Mouse (Mus musculus) left cerebral cortex, adult 11 months (tissue): Measurements from ENCODE around the gene Eps8.
"Not testable (repeated sequence)": the region's sequence is repeated elsewhere in the genome, so short reads cannot be mapped to it uniquely, and the experiment has no call there.

Experiments used
- DNase-seq: peaks from one replicate; pipeline ENCODE4 v3.0.0; 2022; ENCODE audit warnings: low spot score

The Eps8 gene

GRCm38 (mm10) chr6:137514872-137515271 lies 139.8 kb downstream of the Eps8 start:
- no peak for DNase-seq

- no peak for DNase-seq
Observed at GRCm38 (mm10) chr6:137512753-137513152, 141.9 kb downstream of the Eps8 start.

- no peak for DNase-seq
Observed at GRCm38 (mm10) chr6:137509341-137510045, 145.2 kb downstream of the Eps8 start.

- no peak for DNase-seq
Observed at GRCm38 (mm10) chr6:137508936-137509335, 145.7 kb downstream of the Eps8 start.

- DNase-seq: no peak
Observed at GRCm38 (mm10) chr6:137506563-137506962, 148.1 kb downstream of the Eps8 start.

GRCm38 (mm10) chr6:137505555-137506227 lies 149.0 kb downstream of the Eps8 start:
- no peak for DNase-seq

GRCm38 (mm10) chr6:137504052-137504451 lies 150.6 kb downstream of the Eps8 start:
- DNase-seq: no peak

GRCm38 (mm10) chr6:137503462-137503861 lies 151.2 kb downstream of the Eps8 start:
- DNase-seq: no peak

GRCm38 (mm10) chr6:137503009-137503408 lies 151.7 kb downstream of the Eps8 start:
- DNase-seq: no peak

GRCm38 (mm10) chr6:137498781-137499180 lies 155.9 kb downstream of the Eps8 start:
- no peak for DNase-seq

GRCm38 (mm10) chr6:137497208-137497835 lies 157.4 kb downstream of the Eps8 start:
- no peak for DNase-seq

GRCm38 (mm10) chr6:137496562-137496961 lies 158.1 kb downstream of the Eps8 start:
- no peak for DNase-seq

- DNase-seq: no peak
Observed at GRCm38 (mm10) chr6:137495233-137495632, 159.4 kb downstream of the Eps8 start.

GRCm38 (mm10) chr6:137494801-137495200 lies 159.9 kb downstream of the Eps8 start:
- DNase-seq: no peak

- DNase-seq: no peak
Observed at GRCm38 (mm10) chr6:137494136-137494475, 160.6 kb downstream of the Eps8 start.

- DNase-seq: no peak
Observed at GRCm38 (mm10) chr6:137493211-137494135, 161.2 kb downstream of the Eps8 start.

GRCm38 (mm10) chr6:137492582-137492981 lies 162.1 kb downstream of the Eps8 start:
- no peak for DNase-seq

- no peak for DNase-seq
Observed at GRCm38 (mm10) chr6:137491659-137492058, 163.0 kb downstream of the Eps8 start.

GRCm38 (mm10) chr6:137490115-137490514 lies 164.6 kb downstream of the Eps8 start:
- DNase-seq: no peak

- DNase-seq: no peak
Observed at GRCm38 (mm10) chr6:137487443-137487842, 167.2 kb downstream of the Eps8 start.

- DNase-seq: no peak
Observed at GRCm38 (mm10) chr6:137482891-137483290, 171.8 kb downstream of the Eps8 start.

GRCm38 (mm10) chr6:137475695-137476094 lies 179.0 kb downstream of the Eps8 start:
- not testable (repeated sequence) for DNase-seq
